Mouse (Mus musculus) naive thymus-derived CD4-positive, alpha-beta T cell, adult 2 months (primary cell): ENCODE results near the gene Gm21477.
"Not testable (repeated sequence)": the region's sequence is repeated elsewhere in the genome, so short reads cannot be mapped to it uniquely, and the experiment has no call there.

Source experiments
- DNase-seq: peaks from one replicate; pipeline ENCODE4 v3.0.0-alpha.2; 2011; ENCODE audit warnings: low read depth

The Gm21477 gene

GRCm38 (mm10) chrY:87116521-87116920 is at the start of gene Gm21477:
Gm21477 (plus strand) TSS chrY:87116821.
- not testable (repeated sequence) for DNase-seq
